Mouse (Mus musculus): ENCODE data around the gene Slco1a5. TPM values are rescaled to one million over a fixed set of nuclear protein-coding genes. Genes with fewer than 3 reads are reported as not detected.
"Not testable (repeated sequence)": the region's sequence is repeated elsewhere in the genome, so short reads cannot be mapped to it uniquely, and the experiment has no call there.

The Slco1a5 gene
- polyA plus RNA-seq, 1 experiment from 2014 or later: 0.16 TPM

DNA sequence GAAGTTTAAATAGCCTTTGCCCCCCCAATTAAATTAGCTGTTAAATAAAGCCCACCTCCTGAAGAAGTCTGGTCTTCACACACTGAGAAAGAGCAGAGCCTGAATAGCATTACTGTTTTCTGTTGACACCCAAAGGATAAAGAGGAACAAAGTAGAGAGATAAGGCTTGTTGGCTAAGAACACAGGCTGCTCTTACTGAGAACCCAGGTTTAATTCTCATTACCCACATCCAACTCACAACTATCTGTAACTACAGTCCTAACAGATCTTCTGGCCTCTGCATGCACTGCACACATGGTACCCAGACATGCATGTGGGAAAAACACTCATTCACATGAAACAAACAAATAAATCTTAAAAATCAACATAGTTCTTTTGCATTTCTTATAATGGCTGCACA lies 5.7 kb downstream of the Slco1a5 start:
- Histone ChIP-seq H3K9ac (ENCODE audit: low read length) (no peak overlapping the region), H3K27ac (ENCODE audit: low read length) (no peak overlapping the region), H3K4me2 (ENCODE audit: low read depth, low read length) (no peak overlapping the region), H3K36me3 (ENCODE audit: control insufficient read depth, insufficient read depth, low read length) (no peaks in the 10 kb centered on the region), H3K4me3 (ENCODE audit: low read length) (no peak overlapping the region), H3K27me3 (ENCODE audit: control insufficient read depth, insufficient read depth, low read depth, low read length) (no peaks in the 10 kb centered on the region), H3K9me3 (ENCODE audit: control insufficient read depth, low read length) (no peaks in the 10 kb centered on the region), H3K4me1 (replicated peaks; ENCODE audit: control insufficient read depth, insufficient read depth, low read length) (no peaks in the 10 kb centered on the region)
- ATAC-seq (ENCODE audit: low read depth): no peak

DNA sequence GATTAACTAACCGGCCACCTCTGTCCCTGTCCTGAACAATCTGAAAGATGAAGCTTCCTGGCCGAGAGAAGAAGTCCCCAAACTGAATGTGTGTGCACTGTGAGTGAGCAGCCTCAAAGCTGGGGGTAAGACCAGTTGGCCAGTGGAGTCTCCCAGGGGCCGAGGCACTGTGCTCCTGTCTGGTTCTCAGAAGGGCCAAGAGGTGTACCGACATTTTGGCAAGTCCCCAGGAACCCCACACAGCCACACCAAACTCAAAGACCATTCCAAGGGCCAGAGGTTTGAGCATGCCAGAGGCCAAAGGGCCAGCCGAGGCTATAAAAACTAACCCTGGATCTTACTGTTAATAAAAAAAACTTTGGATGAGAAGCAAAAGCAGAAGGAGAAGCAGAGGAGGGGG lies 8.5 kb downstream of the Slco1a5 start:
- 74% methylated on average over 5 of the region's 5 CpGs for WGBS
- no peak overlapping the region for H3K9ac ChIP-seq (ENCODE audit: low read length)
- no peak overlapping the region for H3K4me2 ChIP-seq (ENCODE audit: low read depth, low read length)
- no peaks in the 10 kb centered on the region for H3K36me3 ChIP-seq (ENCODE audit: control insufficient read depth, insufficient read depth, low read length)
- no peaks in the 10 kb centered on the region for H3K4me1 ChIP-seq (replicated peaks; ENCODE audit: control insufficient read depth, insufficient read depth, low read length)
- H3K4me3 ChIP-seq (ENCODE audit: low read length): no peak overlapping the region
- H3K9me3 ChIP-seq (ENCODE audit: control insufficient read depth, low read length): peaks cover 3% of the 10 kb centered on the region
- no peak for ATAC-seq (ENCODE audit: low read depth)
- H3K27me3 ChIP-seq (ENCODE audit: control insufficient read depth, insufficient read depth, low read depth, low read length): no peaks in the 10 kb centered on the region
- H3K27ac ChIP-seq (ENCODE audit: low read length): no peak overlapping the region

DNA sequence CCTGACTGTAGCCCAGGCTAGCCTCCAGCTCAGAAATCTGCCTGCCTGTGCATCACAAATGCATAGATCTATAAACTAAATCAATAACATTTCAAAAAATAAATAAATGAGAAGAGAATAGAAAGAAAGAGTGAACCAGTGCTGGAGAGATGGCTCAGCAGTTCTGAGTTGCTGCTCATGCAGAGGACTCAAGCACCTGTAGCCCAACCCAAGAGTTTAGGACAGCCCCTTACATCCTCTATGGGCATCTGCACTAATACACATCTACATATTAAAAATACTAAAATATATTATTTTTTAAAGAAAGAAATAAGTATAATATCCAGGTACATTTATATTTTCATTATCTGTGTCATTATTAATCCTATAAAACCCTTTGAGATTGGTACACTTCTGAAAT lies 17.7 kb downstream of the Slco1a5 start:
- Histone ChIP-seq H3K9ac (ENCODE audit: low read length) (no peak overlapping the region), H3K4me3 (ENCODE audit: low read length) (no peak overlapping the region), H3K4me2 (ENCODE audit: low read depth, low read length) (no peak overlapping the region), H3K9me3 (ENCODE audit: control insufficient read depth, low read length) (peaks cover 6% of the 10 kb centered on the region), H3K27me3 (ENCODE audit: control insufficient read depth, insufficient read depth, low read depth, low read length) (no peaks in the 10 kb centered on the region), H3K4me1 (replicated peaks; ENCODE audit: control insufficient read depth, insufficient read depth, low read length) (no peaks in the 10 kb centered on the region), H3K27ac (ENCODE audit: low read length) (no peak overlapping the region), H3K36me3 (ENCODE audit: control insufficient read depth, insufficient read depth, low read length) (no peaks in the 10 kb centered on the region)
- ATAC-seq (ENCODE audit: low read depth): no peak

- H3K4me1 ChIP-seq (replicated peaks; ENCODE audit: control insufficient read depth, insufficient read depth, low read length): no peaks in the 10 kb centered on the region
- no peak for ATAC-seq (ENCODE audit: low read depth)
- no peak within 1 kb of the TSS for H3K4me3 ChIP-seq (ENCODE audit: low read length)
- H3K4me2 ChIP-seq (ENCODE audit: low read depth, low read length): no peak within 1 kb of the TSS
- 43% methylated on average over 4 of the region's 4 CpGs for WGBS
- H3K9ac ChIP-seq (ENCODE audit: low read length): no peak within 1 kb of the TSS
- H3K36me3 ChIP-seq (ENCODE audit: control insufficient read depth, insufficient read depth, low read length): no peaks in the 10 kb centered on the region
- no peaks in the 10 kb centered on the region for H3K9me3 ChIP-seq (ENCODE audit: control insufficient read depth, low read length)
- no peak within 1 kb of the TSS for H3K27ac ChIP-seq (ENCODE audit: low read length)
- no peaks in the 10 kb centered on the region for H3K27me3 ChIP-seq (ENCODE audit: control insufficient read depth, insufficient read depth, low read depth, low read length)
Observed at GRCm38 (mm10) chr6:142298098-142298497, 24.7 kb downstream of the Slco1a5 start, which contains the start of gene Iapp. Iapp (plus strand) TSS chr6:142298423.

DNA sequence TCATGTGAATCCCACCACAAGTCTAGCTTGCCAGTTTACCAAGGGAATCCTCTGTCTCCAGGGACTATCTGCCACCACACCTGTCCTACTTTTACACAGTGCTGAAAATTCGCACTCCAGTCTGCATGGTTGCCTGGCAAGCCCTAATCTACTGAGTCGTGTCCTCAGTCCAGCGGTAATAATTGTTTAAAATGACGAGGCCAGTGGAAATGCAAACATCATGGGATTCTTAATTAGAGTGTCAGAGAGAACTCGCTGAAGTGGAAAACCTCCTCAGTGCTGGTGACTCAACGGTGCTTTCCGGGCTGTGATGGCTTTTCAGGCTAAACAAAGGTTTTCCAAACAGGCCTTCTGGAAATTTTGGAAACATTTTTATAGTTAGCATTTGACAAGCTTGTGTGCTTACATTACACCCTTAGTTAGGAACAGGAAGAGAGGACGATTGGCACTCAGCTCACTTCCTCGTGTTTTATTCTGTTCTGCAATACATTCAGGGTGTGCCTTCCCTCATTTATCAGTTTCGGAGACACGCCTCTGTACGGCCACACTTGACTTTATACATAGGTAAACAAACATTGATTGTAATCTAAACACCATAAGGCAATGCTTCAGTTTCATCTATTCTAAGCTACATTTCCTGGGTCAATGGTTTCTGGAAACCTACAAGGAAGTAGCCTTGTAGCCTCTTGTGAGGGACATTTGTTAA lies 33.2 kb downstream of the Slco1a5 start:
- Histone ChIP-seq H3K36me3 (ENCODE audit: control insufficient read depth, insufficient read depth, low read length) (no peaks in the 10 kb centered on the region), H3K27ac (ENCODE audit: low read length) (no peak overlapping the region), H3K4me2 (ENCODE audit: low read depth, low read length) (no peak overlapping the region), H3K9me3 (ENCODE audit: control insufficient read depth, low read length) (no peaks in the 10 kb centered on the region), H3K4me3 (ENCODE audit: low read length) (no peak overlapping the region), H3K4me1 (replicated peaks; ENCODE audit: control insufficient read depth, insufficient read depth, low read length) (no peaks in the 10 kb centered on the region), H3K9ac (ENCODE audit: low read length) (no peak overlapping the region), H3K27me3 (ENCODE audit: control insufficient read depth, insufficient read depth, low read depth, low read length) (no peaks in the 10 kb centered on the region)
- no peak for ATAC-seq (ENCODE audit: low read depth)
- WGBS: 65% methylated on average over 12 of the region's 12 CpGs

DNA sequence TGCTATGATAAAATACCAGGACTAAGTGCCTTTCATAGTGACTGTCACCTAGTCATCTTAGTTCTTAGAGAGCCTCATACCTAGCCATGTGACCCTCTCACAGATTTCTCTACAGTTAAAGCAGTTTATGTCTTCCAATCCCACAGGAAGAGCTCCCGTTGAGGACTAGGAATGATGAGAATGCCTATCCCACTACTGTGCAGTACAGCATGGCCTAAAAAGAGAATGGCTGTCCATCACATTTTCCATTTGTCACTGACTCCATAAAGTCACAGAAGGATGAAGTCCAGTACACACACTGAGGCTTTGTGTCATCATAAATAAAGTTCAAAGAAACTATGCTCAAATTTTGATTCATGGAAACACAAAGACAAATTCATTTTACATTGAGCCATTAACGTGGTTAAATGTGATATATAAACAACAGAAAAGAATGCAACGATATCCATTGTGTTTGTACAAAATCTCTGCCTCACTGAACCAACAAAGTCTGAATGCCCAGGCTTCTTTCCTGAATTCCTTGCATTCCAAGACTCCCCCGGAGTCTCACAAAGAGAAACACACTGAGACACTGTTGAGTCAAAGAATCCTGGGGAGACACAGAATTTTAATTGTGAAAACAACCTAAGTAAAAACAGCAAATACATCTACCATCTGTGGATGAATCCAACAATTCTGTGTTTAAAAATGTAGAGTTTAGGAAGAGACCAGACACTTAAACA lies 46.9 kb downstream of the Slco1a5 start:
- 4% methylated on average over 4 of the region's 4 CpGs for WGBS
- H3K36me3 ChIP-seq (ENCODE audit: control insufficient read depth, insufficient read depth, low read length): no peaks in the 10 kb centered on the region
- no peak for ATAC-seq (ENCODE audit: low read depth)
- H3K9ac ChIP-seq (ENCODE audit: low read length): no peak overlapping the region
- no peak overlapping the region for H3K4me3 ChIP-seq (ENCODE audit: low read length)
- no peak overlapping the region for H3K27ac ChIP-seq (ENCODE audit: low read length)
- no peak overlapping the region for H3K4me2 ChIP-seq (ENCODE audit: low read depth, low read length)
- H3K9me3 ChIP-seq (ENCODE audit: control insufficient read depth, low read length): no peaks in the 10 kb centered on the region
- H3K27me3 ChIP-seq (ENCODE audit: control insufficient read depth, insufficient read depth, low read depth, low read length): no peaks in the 10 kb centered on the region
- no peaks in the 10 kb centered on the region for H3K4me1 ChIP-seq (replicated peaks; ENCODE audit: control insufficient read depth, insufficient read depth, low read length)

DNA sequence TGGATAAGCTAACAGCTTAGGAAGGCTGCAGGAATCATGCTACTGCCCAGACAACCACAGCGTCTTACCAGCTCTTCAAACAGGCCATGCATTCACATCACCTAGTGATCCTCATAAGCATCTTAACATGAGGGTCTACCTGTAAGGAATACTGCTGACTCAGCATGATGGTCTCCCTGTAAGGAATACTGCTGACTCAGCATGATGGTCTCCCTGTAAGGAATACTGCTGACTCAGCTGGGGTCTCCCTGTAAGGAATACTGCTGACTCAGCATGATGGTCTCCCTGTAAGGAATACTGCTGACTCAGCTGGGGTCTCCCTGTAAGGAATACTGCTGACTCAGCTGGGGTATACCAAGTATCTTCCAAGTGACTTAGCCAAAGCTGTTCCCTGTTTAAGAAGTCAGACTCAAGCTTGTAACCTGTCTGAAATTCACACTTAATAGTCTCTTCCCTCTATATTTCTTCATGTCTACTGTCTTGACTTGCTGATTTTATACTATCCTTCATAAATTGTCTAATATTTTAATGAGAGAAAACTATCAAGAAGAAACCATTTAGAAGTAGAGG lies 72.0 kb downstream of the Slco1a5 start:
- H3K27me3 ChIP-seq (ENCODE audit: control insufficient read depth, insufficient read depth, low read depth, low read length); H3K4me2 ChIP-seq (ENCODE audit: low read depth, low read length); ATAC-seq (ENCODE audit: low read depth); H3K4me3 ChIP-seq (ENCODE audit: low read length); H3K36me3 ChIP-seq (ENCODE audit: control insufficient read depth, insufficient read depth, low read length); H3K4me1 ChIP-seq (replicated peaks; ENCODE audit: control insufficient read depth, insufficient read depth, low read length); H3K9ac ChIP-seq (ENCODE audit: low read length); H3K9me3 ChIP-seq (ENCODE audit: control insufficient read depth, low read length); H3K27ac ChIP-seq (ENCODE audit: low read length): not testable (repeated sequence)
- 85% methylated on average over 1 of the region's 1 CpGs for WGBS

- ATAC-seq (ENCODE audit: low read depth): no peak
- H3K36me3 ChIP-seq (ENCODE audit: control insufficient read depth, insufficient read depth, low read length): no peaks in the 10 kb centered on the region
- H3K4me2 ChIP-seq (ENCODE audit: low read depth, low read length): no peak overlapping the region
- no peaks in the 10 kb centered on the region for H3K9me3 ChIP-seq (ENCODE audit: control insufficient read depth, low read length)
- no peaks in the 10 kb centered on the region for H3K27me3 ChIP-seq (ENCODE audit: control insufficient read depth, insufficient read depth, low read depth, low read length)
- no peak overlapping the region for H3K27ac ChIP-seq (ENCODE audit: low read length)
- no peaks in the 10 kb centered on the region for H3K4me1 ChIP-seq (replicated peaks; ENCODE audit: control insufficient read depth, insufficient read depth, low read length)
- 72% methylated on average over 5 of the region's 5 CpGs for whole genome bisulfite sequencing
- H3K4me3 ChIP-seq (ENCODE audit: low read length): no peak overlapping the region
- H3K9ac ChIP-seq (ENCODE audit: low read length): no peak overlapping the region
Observed at GRCm38 (mm10) chr6:142245065-142245464, 77.7 kb downstream of the Slco1a5 start.

GRCm38 (mm10) chr6:142239468-142239867 lies 83.3 kb downstream of the Slco1a5 start:
- Histone ChIP-seq H3K36me3 (ENCODE audit: control insufficient read depth, insufficient read depth, low read length) (no peaks in the 10 kb centered on the region), H3K27ac (ENCODE audit: low read length) (no peak overlapping the region), H3K4me2 (ENCODE audit: low read depth, low read length) (no peak overlapping the region), H3K9me3 (ENCODE audit: control insufficient read depth, low read length) (no peaks in the 10 kb centered on the region), H3K27me3 (ENCODE audit: control insufficient read depth, insufficient read depth, low read depth, low read length) (no peaks in the 10 kb centered on the region), H3K9ac (ENCODE audit: low read length) (no peak overlapping the region), H3K4me3 (ENCODE audit: low read length) (no peak overlapping the region), H3K4me1 (replicated peaks; ENCODE audit: control insufficient read depth, insufficient read depth, low read length) (no peaks in the 10 kb centered on the region)
- WGBS: 59% methylated on average over 1 of the region's 1 CpGs
- ATAC-seq (ENCODE audit: low read depth): no peak

Data from lung, embryonic 16.5 days (tissue).